Mouse (Mus musculus) embryonic fibroblast, embryonic 13.5 days (primary cell): ENCODE results near the gene Tgfbr1.

ENCODE experiments used
- CTCF ChIP-seq: IDR thresholded peaks from 2 replicates; pipeline ENCODE4 v1.5.1; 2011; ENCODE audit warnings: mild to moderate bottlenecking, control low read depth, low read length, moderate library complexity, borderline replicate concordance; ENCODE audit not compliant: insufficient read depth
- POLR2A ChIP-seq: IDR thresholded peaks from 2 replicates; pipeline ENCODE4 v1.6.1; 2011; ENCODE audit warnings: low read depth, mild to moderate bottlenecking, control low read depth, low read length, moderate library complexity

GRCm38 (mm10) chr4:47382426-47382825 lies 29.4 kb downstream of the Tgfbr1 start:
- TF ChIP-seq POLR2A (no peak), CTCF (no peak)
